Mouse (Mus musculus) inflammation-experienced regulatory T-cells, adult 16 weeks (primary cell): ENCODE results near the gene Olfr90. TPM values are rescaled to one million over a fixed set of nuclear protein-coding genes. Genes with fewer than 3 reads are reported as not detected.

Source experiments
- polyA plus RNA-seq: library from polyadenylated mRNA; unstranded; fragments of 100-300 nt; shearing (Covaris generic); gene quantifications from one replicate; pipeline ENCODE4 v1.2.1, GENCODE M21; 2017

Gene Olfr90
- polyA plus RNA-seq, result not detected

GRCm38 (mm10) chr17:37088399-37088798, at the start of gene Olfr90:
Olfr90 (minus strand) TSS chr17:37088499.

GRCm38 (mm10) chr17:37119988-37120387, 31.7 kb upstream of the Olfr90 start, which contains the start of gene Olfr92:
Olfr92 (minus strand) TSS chr17:37120088.

GRCm38 (mm10) chr17:37098178-37098577, 9.9 kb upstream of the Olfr90 start, which contains the start of gene Olfr91:
Olfr91 (minus strand) TSS chr17:37098278.

GRCm38 (mm10) chr17:37045611-37046311, 42.5 kb downstream of the Olfr90 start, which contains the start of gene Gabbr1:
Gabbr1 (plus strand) TSS chr17:37045966.

Other genes with a start within 250 kb of the Olfr90 start
- 0.33 TPM for gene Trim15, start 221.3 kb downstream of the Olfr90 start, polyA plus RNA-seq
- 0.55 TPM for gene Trim10, start 218.9 kb downstream of the Olfr90 start, polyA plus RNA-seq
- gene Trim40, start 198.4 kb downstream of the Olfr90 start, polyA plus RNA-seq, result not detected
- not detected for gene Trim31, start 190.4 kb downstream of the Olfr90 start, polyA plus RNA-seq
- 0.49 TPM for gene Rnf39, start 145.6 kb downstream of the Olfr90 start, polyA plus RNA-seq
- gene Ppp1r11, start 136.8 kb downstream of the Olfr90 start, polyA plus RNA-seq, result 173 TPM
- gene Znrd1, start 129.9 kb downstream of the Olfr90 start, polyA plus RNA-seq, result 93.5 TPM
- 5.4 TPM for gene Znrd1as, start 129.9 kb downstream of the Olfr90 start, polyA plus RNA-seq
- gene 2410137M14Rik, start 107.3 kb downstream of the Olfr90 start, polyA plus RNA-seq, result not detected
- gene H2-M5, start 99.0 kb downstream of the Olfr90 start, polyA plus RNA-seq, result 0.54 TPM
- gene Zfp57, start 87.3 kb downstream of the Olfr90 start, polyA plus RNA-seq, result not detected
- not detected for gene Mog, start 65.1 kb downstream of the Olfr90 start, polyA plus RNA-seq
- gene Gabbr1, start 42.5 kb downstream of the Olfr90 start, polyA plus RNA-seq, result 10.6 TPM
- not detected for gene Olfr91, start 9.8 kb upstream of the Olfr90 start, polyA plus RNA-seq
- gene Olfr92, start 31.6 kb upstream of the Olfr90 start, polyA plus RNA-seq, result not detected
- gene Olfr93, start 73.0 kb upstream of the Olfr90 start, polyA plus RNA-seq, result not detected
- gene Ubd, start 105.4 kb upstream of the Olfr90 start, polyA plus RNA-seq, result 0.95 TPM
- not detected for gene Olfr94, start 112.5 kb upstream of the Olfr90 start, polyA plus RNA-seq
- not detected for gene Olfr95, start 124.6 kb upstream of the Olfr90 start, polyA plus RNA-seq
- gene Olfr96, start 131.6 kb upstream of the Olfr90 start, polyA plus RNA-seq, result not detected
- not detected for gene Olfr97, start 148.8 kb upstream of the Olfr90 start, polyA plus RNA-seq
- not detected for gene Olfr98, start 175.2 kb upstream of the Olfr90 start, polyA plus RNA-seq
- gene H2-M3, start 181.7 kb upstream of the Olfr90 start, polyA plus RNA-seq, result 143 TPM
- 4.3 TPM for gene Olfr99, start 195.0 kb upstream of the Olfr90 start, polyA plus RNA-seq
- gene Olfr101, start 215.8 kb upstream of the Olfr90 start, polyA plus RNA-seq, result not detected
- not detected for gene Olfr102, start 228.6 kb upstream of the Olfr90 start, polyA plus RNA-seq